Mouse (Mus musculus) embryonic facial prominence, embryonic 12.5 days (tissue): Measurements from ENCODE around the gene Irf3. TPM values are rescaled to one million over a fixed set of nuclear protein-coding genes. Genes with fewer than 3 reads are reported as not detected.

Experiments
- ATAC-seq: fragments of 200-750 bp; cut with Nextera tagmentation; 2 replicates; pipeline ENCODE4 v1.8.0; 2017; ENCODE audit not compliant: insufficient number of reproducible peaks, insufficient read depth, low FRiP score, low TSS enrichment
- H3K27ac ChIP-seq: fragments of 300-500 bp; sonication (generic); 2 replicates; pipeline ENCODE4 v1.5.1; 2016; ENCODE audit warnings: mild to moderate bottlenecking
- H3K27me3 ChIP-seq: fragments of 300-500 bp; sonication (generic); 2 replicates; pipeline ENCODE4 v1.6.1; 2016; ENCODE audit warnings: mild to moderate bottlenecking, moderate library complexity
- H3K36me3 ChIP-seq: fragments of 300-500 bp; sonication (generic); 2 replicates; pipeline ENCODE4 v1.6.1; 2016; ENCODE audit warnings: mild to moderate bottlenecking
- H3K4me1 ChIP-seq: fragments of 300-500 bp; sonication (generic); 2 replicates; pipeline ENCODE4 v1.6.1; 2016
- H3K4me2 ChIP-seq: fragments of 300-500 bp; sonication (generic); replicated peaks from 2 replicates; pipeline ENCODE4 v1.6.1; 2016; ENCODE audit warnings: mild to moderate bottlenecking, moderate library complexity
- H3K4me3 ChIP-seq: fragments of 300-500 bp; sonication (generic); 2 replicates; pipeline ENCODE4 v1.5.1; 2016; ENCODE audit warnings: mild to moderate bottlenecking
- H3K9ac ChIP-seq: fragments of 300-500 bp; sonication (generic); 2 replicates; pipeline ENCODE4 v1.6.1; 2016; ENCODE audit warnings: mild to moderate bottlenecking, moderate library complexity
- H3K9me3 ChIP-seq: fragments of 300-500 bp; sonication (generic); 2 replicates; pipeline ENCODE4 v1.6.1; 2016; ENCODE audit warnings: mild to moderate bottlenecking, moderate library complexity
- WGBS: fragments of 180-500 bp; shearing (Covaris S2); methylation state at CpG from one replicate; pipeline ENCODE4 v1.1.7; 2016; 5-methylcytosine and 5-hydroxymethylcytosine counted together
- polyA plus RNA-seq: library from polyadenylated mRNA; unstranded; fragments of >200 nt; fragmentation: Nextera tagmentation; extraction: Ambion mirVana; gene quantifications from 2 replicates; pipeline ENCODE4 v1.2.1, GENCODE M21; 2016

Irf3 gene
- polyA plus RNA-seq, 1 experiment from 2014 or later: 93.3 TPM

DNA sequence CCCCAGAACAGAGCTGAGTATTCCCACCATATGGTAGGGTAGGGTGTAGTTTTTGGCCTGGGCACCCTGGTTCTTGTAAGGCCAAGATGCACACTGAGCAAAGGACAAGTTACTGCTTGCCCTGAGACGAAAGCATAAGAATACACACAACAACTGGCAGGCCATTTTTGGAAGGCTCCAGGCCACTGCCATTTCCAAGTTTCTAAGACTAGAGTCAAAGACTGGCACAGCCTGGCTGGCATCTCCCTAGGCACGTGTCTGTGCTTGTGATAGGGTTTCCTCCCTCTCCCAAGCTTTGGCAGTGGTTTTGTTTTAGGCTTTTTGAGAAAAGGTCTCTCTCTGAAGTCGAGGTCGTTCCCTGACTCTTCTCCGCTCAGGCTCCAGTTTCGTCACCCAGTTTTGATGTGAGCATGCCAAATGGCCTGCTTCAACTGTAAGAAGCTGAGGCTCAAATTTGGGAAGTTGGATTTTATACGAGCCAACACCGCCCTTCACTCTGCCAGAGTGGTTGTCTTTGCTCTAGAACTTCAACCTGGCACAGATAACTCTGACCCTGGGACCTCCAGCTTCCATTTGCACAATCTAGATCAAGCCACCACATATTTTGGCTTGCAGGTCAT, 28.3 kb downstream of the Irf3 start:
- no peaks in the 10 kb centered on the region for H3K4me1 ChIP-seq
- ATAC-seq: no peak
- no peak overlapping the region for H3K4me3 ChIP-seq
- no peak overlapping the region for H3K4me2 ChIP-seq
- no peak overlapping the region for H3K9ac ChIP-seq
- 71% methylated on average over 8 of the region's 8 CpGs for WGBS
- H3K27me3 ChIP-seq: no peaks in the 10 kb centered on the region; the same call in 1 of the 2 replicates
- peaks cover 43% of the 10 kb centered on the region for H3K36me3 ChIP-seq
- H3K27ac ChIP-seq: peak overlapping the region; percentile 61; the same call in 1 of the 2 replicates
- H3K9me3 ChIP-seq: no peaks in the 10 kb centered on the region

DNA sequence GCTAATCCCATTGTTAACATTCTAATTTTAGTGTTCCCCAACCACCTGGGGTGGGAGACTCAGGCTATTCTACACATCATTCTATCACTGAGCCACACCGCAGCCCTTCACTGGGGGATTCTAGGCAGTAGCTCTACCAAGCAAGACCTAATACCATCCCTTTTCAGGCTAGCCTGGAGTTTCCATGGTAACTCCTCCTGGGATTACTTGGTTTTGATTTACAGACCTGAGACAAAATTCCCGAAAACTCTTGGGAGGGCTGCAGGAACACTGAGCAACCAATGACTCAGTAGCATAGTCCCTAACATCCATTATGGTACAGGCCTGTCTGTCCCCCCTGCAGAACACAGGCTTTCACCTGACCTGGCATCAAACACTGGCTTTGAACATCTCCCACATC, 28.8 kb downstream of the Irf3 start:
- 44% methylated on average over 2 of the region's 2 CpGs for WGBS
- H3K4me2 ChIP-seq: no peak overlapping the region
- H3K36me3 ChIP-seq: peaks cover 48% of the 10 kb centered on the region
- no peak overlapping the region for H3K27ac ChIP-seq
- H3K27me3 ChIP-seq: no peaks in the 10 kb centered on the region
- no peak overlapping the region for H3K4me3 ChIP-seq
- no peak for ATAC-seq
- no peak overlapping the region for H3K9ac ChIP-seq
- no peaks in the 10 kb centered on the region for H3K4me1 ChIP-seq
- no peaks in the 10 kb centered on the region for H3K9me3 ChIP-seq

DNA sequence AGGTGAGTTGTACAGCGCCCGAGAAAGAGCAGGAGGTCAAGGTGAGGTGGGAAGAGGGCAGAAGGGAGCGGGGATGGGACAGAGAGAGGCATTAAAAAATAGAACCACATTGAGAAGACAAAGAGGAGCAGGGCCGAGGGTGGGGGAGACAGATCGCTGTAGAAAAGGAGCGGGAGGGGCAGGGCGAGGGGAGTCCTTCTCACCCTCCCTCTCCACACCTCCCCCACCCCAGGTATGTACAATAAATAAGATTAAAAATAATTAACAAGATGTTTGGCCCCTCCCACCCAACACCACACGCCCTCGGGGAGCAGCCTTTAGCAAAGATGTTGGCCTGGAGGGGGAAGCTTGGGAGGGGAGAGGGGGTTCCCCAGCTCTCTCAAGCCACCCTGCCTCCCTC, 30.3 kb downstream of the Irf3 start:
- Histone ChIP-seq H3K4me1 (no peaks in the 10 kb centered on the region), H3K36me3 (peaks cover 63% of the 10 kb centered on the region), H3K27ac (no peak overlapping the region), H3K9me3 (no peaks in the 10 kb centered on the region), H3K4me3 (no peak overlapping the region), H3K4me2 (no peak overlapping the region), H3K9ac (no peak overlapping the region), H3K27me3 (no peaks in the 10 kb centered on the region)
- no peak for ATAC-seq
- 91% methylated on average over 9 of the region's 9 CpGs for WGBS

DNA sequence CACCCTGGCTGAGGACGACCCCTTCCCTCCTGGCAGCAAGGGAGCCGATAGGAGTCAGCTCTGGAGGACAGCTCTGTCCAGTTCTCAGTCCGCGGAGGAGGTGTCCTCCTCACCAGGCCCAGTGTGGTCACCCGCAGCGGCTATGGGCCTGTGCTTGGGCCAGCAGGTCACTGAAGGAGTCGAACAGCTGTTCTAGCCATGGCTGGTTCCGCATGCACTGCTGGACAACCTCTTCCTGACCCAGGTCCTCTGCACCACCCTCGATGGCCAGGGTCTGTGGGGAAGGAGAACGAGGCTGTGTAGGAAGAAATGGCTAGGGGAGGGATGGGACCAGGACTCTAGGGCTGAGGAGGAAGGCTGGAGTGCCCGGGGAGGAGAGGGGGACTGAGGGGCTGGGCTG, 30.9 kb downstream of the Irf3 start:
- Histone ChIP-seq H3K4me1 (no peaks in the 10 kb centered on the region), H3K4me3 (no peak overlapping the region), H3K9ac (no peak overlapping the region), H3K9me3 (no peaks in the 10 kb centered on the region), H3K36me3 (peaks cover 69% of the 10 kb centered on the region), H3K27ac (0 out of 2 replicates have a peak overlapping the region, but pooled peaks have one; percentile 9), H3K4me2 (no peak overlapping the region), H3K27me3 (no peaks in the 10 kb centered on the region)
- 90% methylated on average over 11 of the region's 11 CpGs for WGBS
- no peak for ATAC-seq

DNA sequence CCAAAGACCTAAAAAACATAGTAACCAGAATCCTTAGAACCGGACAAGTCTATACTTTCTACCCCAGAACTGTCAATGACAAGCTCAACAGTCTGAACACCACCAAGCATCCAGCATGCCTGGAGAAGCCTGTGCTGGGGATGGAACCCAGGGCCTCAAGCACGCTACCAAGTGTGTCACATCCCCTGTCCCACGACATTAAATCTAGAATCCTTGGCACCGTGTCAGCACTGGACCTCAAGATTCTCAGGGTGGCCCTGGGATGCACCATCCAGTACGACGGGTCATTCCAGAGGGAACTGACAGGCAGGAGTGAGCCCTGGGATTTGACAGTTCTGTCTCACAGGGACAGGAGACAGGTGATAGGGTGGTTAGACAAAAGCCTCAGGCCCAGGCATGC, 32.5 kb downstream of the Irf3 start:
- Histone ChIP-seq H3K36me3 (peaks cover 86% of the 10 kb centered on the region), H3K9ac (no peak overlapping the region), H3K4me2 (no peak overlapping the region), H3K4me1 (no peaks in the 10 kb centered on the region), H3K4me3 (no peak overlapping the region), H3K27me3 (no peaks in the 10 kb centered on the region), H3K27ac (no peak overlapping the region), H3K9me3 (no peaks in the 10 kb centered on the region)
- WGBS: 95% methylated on average over 6 of the region's 6 CpGs
- ATAC-seq: no peak

DNA sequence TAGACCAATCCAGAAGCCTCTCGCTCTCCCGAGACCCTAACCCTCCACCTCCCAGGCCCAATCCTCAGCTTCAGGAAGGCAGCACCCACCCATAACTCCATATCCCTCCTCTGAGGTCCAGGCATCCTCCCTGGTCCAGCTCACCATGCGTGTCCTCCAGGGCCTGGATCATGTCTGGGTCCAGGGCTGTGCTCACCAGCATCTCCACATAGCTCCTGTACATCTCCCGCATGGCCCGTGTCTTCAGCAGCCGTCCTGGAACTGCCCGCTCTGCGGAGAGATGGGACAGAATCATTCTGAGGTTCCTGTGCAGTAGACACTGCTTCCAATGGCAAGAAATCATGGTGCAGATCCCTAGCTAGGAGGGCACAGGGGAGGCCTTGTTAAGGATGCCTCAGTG, 33.4 kb downstream of the Irf3 start:
- H3K27me3 ChIP-seq: no peaks in the 10 kb centered on the region
- ATAC-seq: no peak
- no peak overlapping the region for H3K4me3 ChIP-seq
- peaks cover 94% of the 10 kb centered on the region for H3K36me3 ChIP-seq
- H3K9ac ChIP-seq: no peak overlapping the region
- no peak overlapping the region for H3K4me2 ChIP-seq
- H3K4me1 ChIP-seq: no peaks in the 10 kb centered on the region
- H3K27ac ChIP-seq: no peak overlapping the region
- 98% methylated on average over 8 of the region's 8 CpGs for WGBS
- H3K9me3 ChIP-seq: no peaks in the 10 kb centered on the region

DNA sequence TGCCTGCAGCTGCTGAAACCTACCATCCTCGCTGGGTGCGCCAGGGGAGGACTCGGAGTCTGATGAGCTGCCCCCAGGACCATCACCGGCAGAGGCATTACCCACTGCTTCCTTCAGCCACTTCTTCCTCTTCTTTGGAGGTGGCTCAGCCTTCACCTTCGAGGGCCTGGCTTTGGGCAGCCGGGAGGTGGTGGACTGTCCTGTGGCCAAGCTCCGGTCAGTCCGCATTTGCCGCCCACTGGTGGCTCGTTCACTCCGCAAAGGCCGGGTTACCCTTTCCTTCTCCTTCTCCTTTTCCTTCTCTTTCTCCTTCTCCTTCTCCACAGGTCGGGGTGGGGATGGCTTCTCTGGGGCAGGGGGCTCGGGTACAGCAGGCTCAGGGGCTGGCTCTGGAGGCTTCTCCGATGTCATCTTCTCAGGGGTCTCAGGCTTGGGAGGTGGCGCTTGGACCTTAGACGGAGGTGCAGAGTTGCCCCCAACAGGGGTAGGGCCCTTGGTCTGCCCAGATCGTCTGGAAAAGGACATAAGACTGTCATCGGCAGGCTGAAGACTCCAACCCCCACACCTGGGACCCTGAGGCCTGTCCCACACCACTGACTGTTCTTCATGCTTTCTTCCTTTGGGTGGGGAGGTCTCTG, 36.4 kb downstream of the Irf3 start:
- no peaks in the 10 kb centered on the region for H3K9me3 ChIP-seq
- no peaks in the 10 kb centered on the region for H3K4me1 ChIP-seq
- no peak for ATAC-seq
- no peak overlapping the region for H3K4me2 ChIP-seq
- H3K36me3 ChIP-seq: peaks cover 98% of the 10 kb centered on the region
- no peaks in the 10 kb centered on the region for H3K27me3 ChIP-seq
- H3K27ac ChIP-seq: no peak overlapping the region
- no peak overlapping the region for H3K4me3 ChIP-seq
- 92% methylated on average over 19 of the region's 19 CpGs for WGBS
- no peak overlapping the region for H3K9ac ChIP-seq

DNA sequence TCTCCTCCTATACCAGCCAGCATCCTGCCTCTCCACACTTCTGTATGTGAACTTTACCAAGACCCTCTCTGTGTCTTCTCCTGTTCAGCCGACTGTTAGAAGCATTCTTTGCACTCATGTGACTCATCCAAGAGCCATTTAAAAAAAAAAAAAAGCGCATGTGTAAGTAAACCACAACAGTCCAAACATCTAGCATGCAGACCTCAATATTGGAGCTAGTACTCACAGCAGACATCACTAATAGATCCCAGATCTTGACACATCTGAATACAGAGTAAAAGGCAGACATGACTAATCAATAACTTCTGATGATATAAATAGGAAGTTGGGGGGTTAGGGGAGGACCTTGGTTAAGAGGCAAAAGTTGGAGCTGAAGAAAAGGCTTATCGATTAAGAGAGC, 38.2 kb downstream of the Irf3 start:
- Histone ChIP-seq H3K27ac (no peak overlapping the region), H3K36me3 (peaks cover 98% of the 10 kb centered on the region), H3K27me3 (no peaks in the 10 kb centered on the region), H3K9ac (no peak overlapping the region), H3K4me3 (no peak overlapping the region), H3K4me2 (no peak overlapping the region), H3K9me3 (no peaks in the 10 kb centered on the region), H3K4me1 (no peaks in the 10 kb centered on the region)
- 84% methylated on average over 3 of the region's 3 CpGs for WGBS
- ATAC-seq: no peak

DNA sequence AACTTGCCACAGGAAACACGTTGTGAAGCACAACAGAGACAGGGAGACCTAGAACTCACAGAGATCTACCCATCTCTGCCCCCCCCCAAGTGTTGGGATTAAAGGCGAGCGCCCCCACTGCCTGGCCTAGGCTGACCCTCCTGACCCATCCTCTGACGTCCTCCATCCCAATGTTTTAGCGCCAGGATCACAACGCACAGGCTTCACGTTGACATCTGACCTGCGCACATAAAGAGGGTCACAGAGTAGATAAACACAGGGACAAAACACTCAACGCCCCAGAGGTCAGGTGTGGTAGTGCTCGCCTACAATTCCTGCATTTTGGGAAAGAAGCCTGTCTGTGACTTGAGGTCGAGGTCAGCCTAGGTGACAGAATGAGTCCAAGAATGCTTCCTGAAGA, 39.3 kb downstream of the Irf3 start:
- peaks cover 98% of the 10 kb centered on the region for H3K36me3 ChIP-seq
- no peak overlapping the region for H3K9ac ChIP-seq
- no peak overlapping the region for H3K4me3 ChIP-seq
- H3K4me1 ChIP-seq: no peaks in the 10 kb centered on the region
- 91% methylated on average over 11 of the region's 11 CpGs for WGBS
- H3K27me3 ChIP-seq: no peaks in the 10 kb centered on the region
- H3K4me2 ChIP-seq: no peak overlapping the region
- ATAC-seq: no peak
- H3K9me3 ChIP-seq: no peaks in the 10 kb centered on the region
- no peak overlapping the region for H3K27ac ChIP-seq

DNA sequence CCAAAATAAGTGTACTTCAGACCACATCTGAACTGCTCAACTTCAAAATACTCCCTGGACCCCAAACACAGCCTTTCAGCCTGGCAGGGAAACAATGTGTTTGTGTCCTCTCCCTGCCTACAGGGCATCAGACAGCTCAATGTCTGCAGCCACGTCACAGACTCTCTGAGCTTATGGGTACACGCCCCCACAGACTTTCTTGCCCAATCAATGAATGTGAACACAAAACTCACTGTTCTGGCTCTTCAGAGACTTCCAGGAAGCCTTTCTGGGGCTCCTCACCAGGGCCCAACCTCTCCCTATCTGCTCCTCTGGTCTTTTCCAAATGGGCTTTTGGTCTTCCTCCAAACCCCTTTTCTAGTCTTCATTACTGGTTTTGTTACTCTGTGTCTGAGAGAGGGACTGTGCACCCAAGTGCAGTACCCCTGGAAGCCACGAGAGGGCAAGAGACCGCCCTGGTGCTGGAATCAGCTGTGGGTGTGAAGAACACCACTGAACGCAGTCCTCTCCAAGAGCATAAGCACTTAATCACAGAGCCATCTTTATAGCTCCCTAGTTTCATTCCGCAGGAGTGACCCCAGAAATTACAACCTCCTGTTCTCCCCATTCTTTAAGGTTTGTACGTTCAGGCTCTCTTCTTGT, 40.4 kb downstream of the Irf3 start:
- Histone ChIP-seq H3K9ac (no peak overlapping the region), H3K36me3 (peaks cover 98% of the 10 kb centered on the region), H3K4me3 (no peak overlapping the region), H3K27me3 (no peaks in the 10 kb centered on the region), H3K27ac (no peak overlapping the region), H3K4me2 (no peak overlapping the region), H3K4me1 (no peaks in the 10 kb centered on the region), H3K9me3 (no peaks in the 10 kb centered on the region)
- 72% methylated on average over 7 of the region's 7 CpGs for WGBS
- ATAC-seq: no peak

DNA sequence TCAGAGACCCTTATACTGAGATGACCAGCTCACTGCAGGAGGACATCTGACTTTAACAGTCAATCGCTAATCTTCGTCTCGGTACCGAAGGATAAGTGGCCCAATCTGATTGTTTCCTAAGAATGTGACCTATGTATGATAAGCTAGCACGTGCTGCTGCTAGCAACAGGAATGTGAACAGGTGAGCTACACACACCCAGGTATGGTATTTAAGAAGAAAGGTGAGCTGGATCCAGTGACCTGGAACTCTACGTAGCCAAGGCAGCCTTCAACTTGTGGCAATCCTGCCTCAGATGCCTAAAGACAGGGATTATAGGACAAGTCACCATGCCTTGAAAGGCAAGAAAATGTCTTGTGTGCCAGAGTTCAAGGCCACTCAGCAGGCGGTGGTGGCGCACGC, 41.0 kb downstream of the Irf3 start:
- no peak overlapping the region for H3K4me3 ChIP-seq
- 91% methylated on average over 9 of the region's 9 CpGs for WGBS
- no peak overlapping the region for H3K9ac ChIP-seq
- H3K27ac ChIP-seq: no peak overlapping the region
- no peaks in the 10 kb centered on the region for H3K9me3 ChIP-seq
- no peak overlapping the region for H3K4me2 ChIP-seq
- H3K27me3 ChIP-seq: no peaks in the 10 kb centered on the region
- peaks cover 98% of the 10 kb centered on the region for H3K36me3 ChIP-seq
- no peak for ATAC-seq
- no peaks in the 10 kb centered on the region for H3K4me1 ChIP-seq

DNA sequence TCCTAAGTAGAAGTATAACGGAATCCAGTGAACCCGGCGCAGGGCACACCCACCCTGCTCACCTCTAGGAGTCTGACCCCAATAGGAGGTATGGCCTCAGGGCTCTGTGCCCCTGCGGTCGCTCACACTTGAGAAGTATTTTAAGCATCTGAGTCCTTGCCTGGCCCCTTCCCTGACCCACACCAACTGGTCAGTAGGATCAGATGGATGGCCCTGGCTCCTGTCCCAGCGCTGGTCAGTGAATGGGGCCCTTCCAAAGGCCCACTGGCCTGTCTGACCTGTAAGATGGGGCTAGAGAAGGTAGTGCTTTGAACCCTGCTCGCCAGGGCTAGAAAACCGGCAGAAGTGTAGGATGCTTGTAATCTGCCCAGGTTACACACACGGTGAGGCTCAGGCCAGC, 43.4 kb downstream of the Irf3 start:
- no peak overlapping the region for H3K27ac ChIP-seq
- no peaks in the 10 kb centered on the region for H3K4me1 ChIP-seq
- 93% methylated on average over 9 of the region's 9 CpGs for WGBS
- H3K4me3 ChIP-seq: no peak overlapping the region
- no peaks in the 10 kb centered on the region for H3K9me3 ChIP-seq
- no peak overlapping the region for H3K9ac ChIP-seq
- H3K4me2 ChIP-seq: no peak overlapping the region
- no peak for ATAC-seq
- no peaks in the 10 kb centered on the region for H3K27me3 ChIP-seq
- peaks cover 98% of the 10 kb centered on the region for H3K36me3 ChIP-seq
